Mouse (Mus musculus) megakaryocyte, embryonic 14.5 days (primary cell): ENCODE data around the gene Depdc1b.

ENCODE experiments used
- FLI1 ChIP-seq: IDR thresholded peaks from 2 replicates; pipeline ENCODE4 v1.6.1; 2012; ENCODE audit warnings: low read length, inconsistent platforms, mixed read lengths
- GATA1 ChIP-seq: IDR thresholded peaks from 3 replicates; pipeline ENCODE4 v1.6.1; 2012; ENCODE audit warnings: mixed read lengths, low read length, inconsistent platforms, borderline replicate concordance

DNA sequence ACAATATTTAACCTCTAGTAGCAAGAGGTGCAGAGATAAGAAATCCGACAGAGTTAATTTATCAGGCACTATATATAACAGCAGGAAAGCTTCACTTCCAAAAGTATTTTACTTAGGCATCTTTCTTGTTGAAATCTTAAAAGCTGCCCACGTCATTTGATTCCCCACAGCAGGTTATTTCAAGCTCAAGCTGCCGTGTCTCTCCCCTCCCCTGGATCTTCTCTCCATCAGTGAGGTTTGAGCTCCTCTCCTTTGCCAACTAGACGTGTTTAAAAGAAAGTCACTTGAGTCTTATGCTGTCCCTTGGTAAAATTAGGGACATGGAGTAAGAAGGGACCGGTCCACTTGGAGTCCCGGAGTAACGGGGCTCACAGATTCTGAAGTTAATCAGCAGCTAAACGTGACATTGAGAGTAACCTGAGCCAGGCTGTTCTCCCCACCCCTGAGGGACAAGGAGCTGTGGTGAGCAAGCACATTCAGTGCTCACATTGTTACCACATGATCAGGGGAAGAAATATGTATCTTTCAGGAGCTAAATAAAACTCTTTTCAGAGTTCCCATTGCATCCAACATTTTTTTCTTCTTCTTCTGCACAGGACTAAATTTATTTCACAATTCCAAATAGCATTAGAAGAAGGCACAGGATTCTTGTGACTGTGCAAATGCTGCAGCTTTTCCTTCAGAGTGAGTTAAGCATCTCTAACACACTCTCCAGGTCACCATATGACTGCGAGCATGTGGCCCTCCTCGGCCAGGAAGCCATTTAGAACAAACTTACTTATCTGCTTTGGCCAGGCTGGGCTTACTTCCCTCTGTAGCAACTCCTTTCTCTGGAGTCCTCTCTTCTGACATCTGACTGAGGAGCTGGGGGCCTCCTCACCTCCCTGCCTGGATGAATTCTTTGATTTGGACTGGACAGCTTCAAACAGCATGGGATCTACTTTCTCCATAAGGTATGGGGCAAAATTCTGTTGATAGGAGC lies 133.3 kb downstream of the Depdc1b start, which contains the start of gene Pde4d:
- TF ChIP-seq GATA1: peak; percentile 50; the same call in 1 of the 3 replicates
- no peak for TF ChIP-seq FLI1
